Mouse (Mus musculus) erythroblast, adult 5-6 weeks (primary cell): Measurements from ENCODE around the gene Mb. TPM values are rescaled to one million over a fixed set of nuclear protein-coding genes. Genes with fewer than 3 reads are reported as not detected.
"Not testable (repeated sequence)": the region's sequence is repeated elsewhere in the genome, so short reads cannot be mapped to it uniquely, and the experiment has no call there.

Source experiments
- ATAC-seq: replicated peaks from 2 replicates; pipeline ENCODE4 v1.8.0; 2016; ENCODE audit warnings: moderate number of reproducible peaks, mild to moderate bottlenecking, moderate TSS enrichment, inconsistent platforms; ENCODE audit not compliant: poor library complexity, low FRiP score, severe bottlenecking
- total RNA-seq, 2 experiments: library from RNA; stranded (forward) in 1 of 2; stranded (reverse) in 1 of 2; fragments of 150-400 nt in 1 of 2; fragments of 200-764, 138-1000 nt in 1 of 2; gene quantifications; 2 replicates each; pipeline versions ENCODE4 v1.2.3 to v1.2.4; 2015 to 2017; ENCODE audit warnings: low replicate concordance in 2 of 2

The Mb gene
- total RNA-seq, 2 experiments from 2014 or later = not detected

- no peak for ATAC-seq
Observed at GRCm38 (mm10) chr15:77066233-77066632, 15.8 kb upstream of the Mb start.

DNA sequence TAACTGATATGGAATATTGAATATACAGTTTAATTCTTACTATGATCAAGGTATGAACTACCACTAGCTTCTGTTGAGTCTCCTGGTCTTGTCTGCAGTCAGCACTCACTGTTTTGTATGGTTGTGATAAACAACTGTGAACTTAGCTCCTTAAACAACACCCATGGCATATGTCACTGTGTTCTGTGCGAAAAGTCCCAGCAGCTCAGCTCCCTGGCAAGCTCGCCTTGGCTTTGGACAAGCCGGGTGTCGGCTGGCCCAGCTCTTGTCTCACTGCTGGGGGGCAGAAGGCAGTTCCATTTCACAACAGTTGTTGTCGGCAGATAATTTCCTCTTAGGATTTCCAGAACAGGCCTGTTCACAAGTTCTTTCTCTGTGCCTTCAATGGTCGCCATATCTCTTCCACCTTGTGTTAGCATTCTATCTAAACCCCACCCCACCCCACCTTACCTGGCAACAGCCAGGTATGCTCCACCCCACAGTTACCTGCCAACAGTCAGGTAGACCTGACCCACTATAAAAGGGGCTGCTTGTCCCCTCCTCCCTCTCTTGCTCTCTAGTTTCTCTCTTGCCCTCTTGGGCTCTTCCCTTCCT lies 14.9 kb upstream of the Mb start:
- ATAC-seq = no peak

DNA sequence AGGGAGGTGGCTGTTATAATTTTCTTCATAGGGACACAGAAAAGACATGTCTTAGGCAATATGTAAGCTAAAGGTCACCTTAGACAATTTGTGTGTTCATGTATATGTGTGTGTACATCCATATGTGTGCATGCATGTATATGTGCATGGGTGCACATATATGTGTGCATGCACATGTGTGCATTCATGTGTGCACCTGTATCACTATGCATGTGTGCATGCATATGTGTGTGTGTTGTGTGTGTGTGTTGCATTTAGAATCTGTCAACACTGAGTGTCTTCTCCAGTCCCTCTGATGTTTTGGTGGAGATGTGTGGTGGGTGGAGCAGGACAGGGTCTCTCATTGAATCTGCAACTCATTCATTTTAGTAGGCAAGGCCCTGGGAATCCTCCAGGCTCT lies 12.3 kb upstream of the Mb start:
- ATAC-seq = no peak

DNA sequence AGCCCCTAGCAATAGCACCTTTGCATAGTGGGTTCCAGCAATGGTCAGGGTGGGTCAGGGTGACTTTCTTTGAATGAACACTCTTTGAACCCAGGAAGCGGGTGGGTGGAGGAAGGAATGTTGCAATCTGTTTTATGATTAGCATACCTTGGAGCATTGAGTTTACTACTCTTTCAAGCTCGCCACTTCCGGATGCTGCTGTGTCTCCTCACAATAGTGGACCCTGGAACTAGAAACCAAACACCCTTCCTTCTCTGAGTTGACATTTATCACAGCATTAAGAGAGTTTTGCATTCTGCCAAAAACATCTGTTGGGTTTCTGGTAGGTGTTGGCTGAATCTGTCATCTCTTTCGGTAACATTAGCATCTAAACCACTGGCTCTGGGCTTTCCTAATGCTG lies 8.9 kb upstream of the Mb start:
- ATAC-seq = not testable (repeated sequence)

DNA sequence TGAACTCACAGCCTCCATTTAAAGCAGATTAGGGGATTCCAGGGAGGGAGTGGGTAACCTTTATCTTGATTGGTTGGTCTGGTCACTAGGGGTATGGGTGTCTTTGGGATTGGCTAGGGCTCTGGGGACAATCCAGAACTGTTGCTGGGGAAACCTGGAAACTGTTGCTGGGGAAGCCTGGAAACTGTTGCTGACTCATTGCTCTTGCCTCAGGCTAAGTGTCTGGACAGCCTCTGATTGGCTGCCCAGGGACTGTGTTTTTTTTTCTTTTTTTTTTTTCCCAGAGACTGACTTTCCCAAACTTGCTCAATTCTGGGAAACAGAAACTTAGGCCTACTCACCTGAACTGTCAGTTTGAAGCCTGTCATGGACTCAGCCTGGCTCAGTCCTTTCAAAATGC lies 8.1 kb upstream of the Mb start:
- ATAC-seq = no peak

- no peak for ATAC-seq
Observed at GRCm38 (mm10) chr15:77056791-77057051, 6.3 kb upstream of the Mb start.

DNA sequence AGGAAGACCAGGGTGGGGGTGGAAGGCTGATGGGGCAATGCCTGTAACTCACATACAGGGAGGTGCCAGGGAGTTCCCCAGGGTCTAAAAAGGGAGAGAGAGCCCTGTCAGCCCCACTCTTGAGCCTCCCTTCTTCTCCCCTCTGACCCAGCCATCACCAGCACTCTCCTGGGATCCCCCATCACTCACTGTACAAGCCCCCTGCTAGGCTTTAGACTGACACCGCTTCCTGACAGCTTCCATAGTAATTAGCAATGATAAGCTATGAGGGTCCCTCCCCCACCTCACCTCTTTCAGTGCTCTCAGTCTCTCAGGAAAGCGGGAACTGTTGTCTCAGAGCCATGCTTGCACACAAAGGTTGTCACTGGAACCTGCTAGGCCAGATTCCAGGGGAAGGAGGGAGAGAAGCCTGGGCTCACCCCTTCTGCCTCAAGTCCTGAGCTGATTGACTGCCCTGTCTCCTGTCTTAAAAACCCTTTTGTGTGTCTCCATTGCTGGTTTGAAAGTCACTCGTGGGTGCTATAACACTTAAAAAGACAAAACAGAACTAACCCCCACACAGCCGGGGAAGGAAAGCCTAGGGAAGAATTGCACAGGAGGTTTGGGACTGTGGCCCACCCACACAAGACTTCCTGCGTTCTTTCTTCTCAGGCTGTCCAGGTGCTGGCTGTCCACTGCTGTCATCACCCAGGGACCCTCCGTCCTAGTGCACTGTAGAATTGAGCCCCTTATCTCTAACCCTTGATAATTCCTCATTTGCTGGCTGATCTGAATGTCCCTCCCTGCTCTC lies 5.7 kb upstream of the Mb start:
- no peak for ATAC-seq

DNA sequence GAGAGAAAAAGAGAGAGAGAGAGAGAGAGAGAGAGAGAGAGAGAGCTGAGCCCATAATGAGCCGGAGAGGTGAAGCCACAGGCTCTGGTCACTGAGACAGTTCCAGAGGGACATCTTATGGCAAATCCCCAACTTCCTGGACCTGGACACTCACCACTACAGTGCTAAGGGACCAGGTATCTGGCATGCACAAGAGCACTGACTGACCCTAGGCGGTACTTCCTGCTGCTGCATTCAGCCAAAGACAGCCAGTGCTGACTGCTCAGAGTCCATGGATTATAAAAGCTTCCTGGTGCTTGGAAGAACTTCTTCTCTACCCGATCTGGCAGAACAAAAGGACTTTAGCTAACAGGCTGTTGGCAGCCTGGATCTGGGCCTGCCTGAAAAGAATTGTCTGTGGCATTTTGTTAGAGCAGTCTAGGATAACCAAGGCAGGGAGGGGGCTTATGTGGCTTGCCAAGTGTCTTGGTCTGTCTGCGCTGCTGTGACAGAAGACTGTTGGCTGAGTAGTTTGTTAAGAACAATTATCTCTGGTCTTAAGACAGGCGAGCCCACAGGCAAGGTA lies 4.2 kb upstream of the Mb start:
- no peak for ATAC-seq

DNA sequence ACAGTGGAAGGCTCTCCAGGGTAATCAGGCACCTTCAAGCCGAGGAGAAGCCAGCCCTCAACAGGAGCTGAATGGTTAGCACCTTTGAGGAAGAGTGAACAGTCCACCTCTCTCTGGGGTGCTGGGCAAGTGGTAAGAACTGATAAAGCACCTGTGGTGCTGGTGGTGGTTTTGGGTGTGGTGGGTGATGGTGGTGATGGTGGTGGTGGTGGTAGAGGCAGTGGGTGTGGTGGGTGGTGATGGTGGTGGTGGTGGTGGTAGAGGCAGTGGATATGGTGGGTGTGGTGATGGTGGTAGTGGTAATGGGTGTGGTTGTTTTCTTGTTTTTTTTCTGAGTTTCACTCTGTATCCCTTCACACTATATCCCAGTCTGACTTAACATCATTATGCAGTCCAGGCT lies 2.6 kb upstream of the Mb start:
- ATAC-seq = peak; percentile 56

DNA sequence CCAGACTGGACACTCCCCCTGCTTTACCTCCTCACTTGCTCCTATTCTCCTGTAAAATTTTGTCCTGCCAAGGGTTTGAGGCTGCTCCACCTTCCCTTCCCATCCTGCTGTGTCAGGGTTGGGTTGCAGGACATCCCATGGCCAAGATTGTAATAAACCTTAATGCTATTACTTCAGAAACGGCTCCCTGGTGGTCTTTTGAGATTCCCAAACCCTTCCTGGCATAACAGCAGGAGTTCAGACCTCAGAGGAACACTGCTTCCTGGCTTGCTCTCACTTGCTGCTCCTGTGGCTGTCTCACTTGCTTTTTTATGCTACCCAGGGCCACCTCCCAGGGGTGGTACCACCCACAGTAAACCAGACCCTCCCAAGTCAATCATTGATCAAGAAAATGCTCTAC lies 1.7 kb upstream of the Mb start:
- ATAC-seq = no peak

- ATAC-seq = no peak
Observed at GRCm38 (mm10) chr15:77045609-77046008, 4.9 kb downstream of the Mb start.

DNA sequence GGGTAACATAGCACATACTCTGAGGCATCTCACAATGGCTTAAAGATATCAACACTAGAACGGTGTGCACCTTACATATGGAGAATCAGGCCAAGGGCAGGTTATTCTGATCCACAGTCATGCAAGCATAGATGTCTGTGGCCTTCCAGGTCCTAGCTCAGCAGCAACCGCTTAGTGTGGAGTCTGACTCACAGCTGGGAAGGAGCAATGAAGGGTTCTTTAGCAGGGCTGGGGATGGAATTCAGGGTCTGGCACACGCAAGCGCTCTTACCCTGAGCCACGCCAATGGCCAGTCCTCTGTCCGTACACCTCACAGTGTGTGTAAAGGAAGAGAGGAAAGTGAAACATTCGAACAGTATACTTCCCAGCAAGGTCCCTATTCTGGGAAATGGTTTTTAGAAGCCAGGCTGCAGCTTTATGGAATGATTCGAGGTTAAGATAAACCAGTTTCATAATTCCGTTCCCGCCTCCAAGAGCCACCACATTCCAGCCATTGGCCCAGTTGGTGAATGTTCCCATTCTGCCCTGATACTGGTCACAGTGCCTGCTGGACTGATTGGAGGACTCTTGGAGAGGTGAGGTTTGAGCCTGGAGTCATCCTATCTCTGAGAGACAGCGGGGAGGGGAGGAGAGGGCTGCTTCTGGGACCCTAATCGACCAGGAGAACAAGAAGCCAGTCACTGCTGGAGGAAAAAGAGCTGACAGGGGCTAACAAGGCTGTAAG lies 5.7 kb downstream of the Mb start, which contains the start of gene Apol6:
Gene Apol6 (plus strand): TSS at position 133 of the 724 bp plus-strand sequence.
- ATAC-seq = no peak

DNA sequence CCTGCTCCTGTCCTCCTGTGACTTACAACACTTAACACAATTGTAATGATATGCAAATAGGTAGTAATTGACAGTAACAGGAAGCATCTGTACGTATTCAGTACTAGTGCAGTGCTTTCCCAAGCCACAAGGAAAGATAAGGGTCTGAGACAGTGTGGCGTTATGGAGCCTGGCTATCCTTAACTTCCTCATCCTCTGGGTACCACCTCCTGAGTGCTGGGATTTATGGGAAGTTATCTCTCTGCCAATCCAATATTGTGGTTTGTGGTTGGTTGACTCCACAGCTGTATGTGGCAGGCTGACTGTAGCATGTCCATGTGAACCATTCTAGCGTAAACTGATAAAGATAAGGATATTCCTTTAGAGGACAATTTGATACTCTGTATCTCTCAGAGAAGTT lies 9.7 kb downstream of the Mb start:
- no peak for ATAC-seq

GRCm38 (mm10) chr15:77039211-77039700 lies 11.2 kb downstream of the Mb start:
- ATAC-seq = no peak

- ATAC-seq = no peak
Observed at GRCm38 (mm10) chr15:77037278-77038161, 12.9 kb downstream of the Mb start.

GRCm38 (mm10) chr15:77036989-77037277 lies 13.5 kb downstream of the Mb start:
- ATAC-seq = no peak

GRCm38 (mm10) chr15:77036320-77036988 lies 14.0 kb downstream of the Mb start:
- no peak for ATAC-seq

DNA sequence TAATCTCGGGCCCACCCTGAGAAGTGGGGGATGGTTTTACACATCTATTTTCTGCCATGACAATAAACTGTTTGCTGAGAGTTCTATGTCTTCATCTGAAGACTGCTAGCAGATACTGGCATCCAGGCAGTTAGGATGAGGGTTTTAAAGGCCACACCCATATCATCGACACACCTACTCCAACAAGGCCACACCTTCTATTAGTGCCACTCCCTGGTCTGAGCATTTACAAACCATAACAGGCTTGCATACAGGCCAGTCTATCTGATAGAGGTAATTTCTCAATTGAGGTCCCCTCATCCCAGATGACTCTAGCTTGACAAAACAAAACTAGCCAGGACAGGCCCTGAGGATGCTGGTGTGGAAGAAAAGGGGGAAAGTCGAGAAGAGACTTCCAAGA lies 14.8 kb downstream of the Mb start:
- ATAC-seq = no peak

- no peak for ATAC-seq
Observed at GRCm38 (mm10) chr15:77034526-77034925, 15.9 kb downstream of the Mb start.
